Mouse (Mus musculus): Measurements from ENCODE around the gene Camk2g.

DNA sequence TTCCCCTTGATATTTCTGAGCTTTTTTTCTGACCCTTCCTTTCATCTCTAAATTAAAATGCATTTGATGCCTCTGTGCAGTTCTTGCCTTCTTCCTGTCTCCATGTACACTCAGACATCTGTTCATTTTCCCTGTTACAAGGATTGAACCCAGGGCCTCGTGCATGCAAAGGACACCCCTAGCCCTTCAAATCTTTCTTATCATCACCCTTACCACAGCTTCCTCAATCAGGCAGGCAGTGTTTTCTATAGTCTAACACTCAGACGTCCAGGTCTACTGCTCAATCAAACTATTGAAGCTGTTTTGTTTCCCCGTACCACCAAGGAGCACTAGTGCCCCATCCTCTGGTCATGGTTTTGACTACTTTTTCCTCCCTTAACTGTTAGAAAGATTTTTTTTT is 40.1 kb downstream of the Camk2g start:
- no peak for TF ChIP-seq CTCF (IDR thresholded peaks at IDR 0.05; ENCODE audit: control insufficient read depth, insufficient read depth, insufficient replicate concordance, low read depth, low read length)
- no peak for TF ChIP-seq POLR2A (IDR thresholded peaks at IDR 0.05; ENCODE audit: control insufficient read depth, low read depth, low read length)
